Mouse (Mus musculus) testis, adult 2 months (tissue): ENCODE data around the gene Zfp655.
A peak's percentile ranks its signal among the peaks of the same experiment; 100 is the strongest.

Experiments used
- CTCF ChIP-seq: fragments of 200-500 bp; IDR thresholded peaks from 2 replicates; pipeline ENCODE4 v1.5.1; 2012; ENCODE audit warnings: low read depth, mild to moderate bottlenecking, inconsistent platforms, low read length, moderate library complexity; ENCODE audit not compliant: control insufficient read depth, insufficient read depth, insufficient replicate concordance
- POLR2A ChIP-seq: fragments of 200-500 bp; IDR thresholded peaks from 2 replicates; pipeline ENCODE4 v1.6.1; 2012; ENCODE audit warnings: low read depth, mild to moderate bottlenecking, inconsistent platforms, low read length, moderate library complexity; ENCODE audit not compliant: control insufficient read depth

- TF ChIP-seq CTCF: no peak
- peak; percentile 63 for TF ChIP-seq POLR2A
Observed at GRCm38 (mm10) chr5:145201321-145201991, 30.1 kb upstream of the Zfp655 start, which contains the start of gene Zkscan14.
